In the genomic region with DNA sequence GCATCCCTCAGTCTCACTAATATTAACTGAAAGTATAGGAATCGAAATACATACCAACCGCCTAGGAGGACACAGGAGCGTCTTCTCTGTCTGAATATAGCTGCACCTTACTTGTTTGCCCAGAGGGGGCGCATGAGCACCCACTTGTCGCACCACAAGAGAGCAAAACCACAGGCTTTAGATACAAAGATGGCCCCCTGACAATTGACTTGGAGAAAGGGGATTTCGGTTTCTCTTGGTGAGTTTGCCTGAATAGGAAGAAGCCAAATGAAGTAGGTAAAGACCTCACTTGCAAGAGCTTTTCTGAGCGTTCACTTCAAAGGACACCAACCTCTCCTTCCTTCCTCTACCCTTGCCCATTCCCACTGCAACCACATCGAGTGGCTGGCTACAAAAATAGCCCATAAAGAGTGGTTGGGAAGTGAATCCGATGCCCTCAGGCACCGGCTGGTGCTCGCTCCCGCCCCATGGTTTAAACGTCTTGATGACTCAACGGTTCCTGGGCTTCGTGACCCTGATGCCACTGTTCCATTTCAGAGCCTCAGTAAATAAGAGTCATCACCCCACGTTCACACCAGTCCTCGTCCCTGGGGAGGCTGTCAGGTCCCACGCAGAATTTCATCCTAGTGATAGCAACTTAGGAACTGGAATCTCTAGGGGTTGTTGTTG, we compare ENCODE assay signal across 10 mouse cellular contexts.
DNase-seq lines count a peak whose midpoint lies in the region; ATAC-seq and TF ChIP-seq lines count a peak whose summit lies in the region.
"Had no signal": no experiment of that assay in that cellular context is flagged by ENCODE, and none has a peak within 500 bp of the region (broad histone marks: within the 10 kb centered on the region; RNA-seq: fewer than 3 reads in every experiment).

No protein-coding gene starts in this region.

- peak; percentile 86 for ATAC-seq in granulocyte monocyte progenitor cell, adult 5-6 weeks (replicated peaks; ENCODE audit: poor library complexity, severe bottlenecking)
- no peak for ATAC-seq in stomach, postnatal 0 days (ENCODE audit: low FRiP score, low TSS enrichment)

- DNase-seq in lung, adult 2 months = no peak
- DNase-seq in lung, postnatal 14 days = no peak
- no peak for DNase-seq in stomach, postnatal 0 days (ENCODE audit: low spot score)
- DNase-seq in left cerebral cortex, postnatal 10 days (ENCODE audit: extremely low spot score in 1 of 2, low spot score in 2 of 2) = no peak
- no peak for DNase-seq in cerebellum, postnatal 4 days (ENCODE audit: low spot score in 2 of 2)
- DNase-seq in gastrocnemius, adult 8-10 months (ENCODE audit: low spot score in 2 of 2) = no peak
- DNase-seq: heart, adult 18-20 months had no signal

- intact Hi-C loops in left cerebral cortex, postnatal 10 days (cut with DNase I) = no loop called here

- H3K9ac ChIP-seq in stomach, postnatal 0 days (ENCODE audit: low read length) = no peak overlapping the region
- H3K9ac ChIP-seq: embryonic facial prominence, embryonic 15.5 days had no signal

- 74% methylated on average over 18 of the region's 18 CpGs for WGBS in lung, adult 2 months
- WGBS in stomach, postnatal 0 days = 78% methylated on average over 18 of the region's 18 CpGs

- TF ChIP-seq CTCF in lung, adult 2 months (IDR thresholded peaks at IDR 0.05; ENCODE audit: insufficient read depth, low read length) = peak; percentile 48
- TF ChIP-seq CTCF in E14TG2a.4 (conservative IDR thresholded peaks at IDR 0.05; ENCODE audit: low read length) = peak; percentile 63
- peak; percentile 60 for TF ChIP-seq CTCF in stomach, postnatal 0 days (IDR thresholded peaks at IDR 0.05; ENCODE audit: low read depth)

- H3K4me2 ChIP-seq in stomach, postnatal 0 days (replicated peaks; ENCODE audit: low read depth) = no peak overlapping the region
- H3K4me2 ChIP-seq: embryonic facial prominence, embryonic 15.5 days had no signal

- no peak overlapping the region for H3K27ac ChIP-seq in stomach, postnatal 0 days (replicated peaks)
- H3K27ac ChIP-seq: embryonic facial prominence, embryonic 15.5 days had no signal

- TF ChIP-seq POLR2A in lung, adult 2 months (IDR thresholded peaks at IDR 0.05; ENCODE audit: borderline replicate concordance, extremely low read depth, low read depth, low read length) = no peak

- TF ChIP-seq EP300 in stomach, postnatal 0 days (optimal IDR thresholded peaks at IDR 0.05) = no peak

- H3K4me1 ChIP-seq in lung, adult 2 months (ENCODE audit: control insufficient read depth, insufficient read depth, low read length) = peaks cover 9% of the 10 kb centered on the region
- peaks cover 12% of the 10 kb centered on the region for H3K4me1 ChIP-seq in E14TG2a.4 (replicated peaks; ENCODE audit: low read depth, low read length)
- H3K4me1 ChIP-seq in stomach, postnatal 0 days (replicated peaks; ENCODE audit: control insufficient read depth, insufficient read depth) = no peaks in the 10 kb centered on the region; the same call in none of the 2 replicates

- peaks cover 19% of the 10 kb centered on the region for H3K27me3 ChIP-seq in E14TG2a.4 (ENCODE audit: insufficient read depth, low read length)
- no peaks in the 10 kb centered on the region for H3K27me3 ChIP-seq in stomach, postnatal 0 days (ENCODE audit: control insufficient read depth, insufficient read depth, low read length)
- H3K27me3 ChIP-seq: embryonic facial prominence, embryonic 15.5 days had no signal

- no peaks in the 10 kb centered on the region for H3K9me3 ChIP-seq in E14TG2a.4 (ENCODE audit: low read length)
- H3K9me3 ChIP-seq in stomach, postnatal 0 days (ENCODE audit: control insufficient read depth, low read length) = no peaks in the 10 kb centered on the region
- H3K9me3 ChIP-seq: embryonic facial prominence, embryonic 15.5 days had no signal

- H3K36me3 ChIP-seq in E14TG2a.4 (ENCODE audit: insufficient read depth, low read length) = no peaks in the 10 kb centered on the region
- no peaks in the 10 kb centered on the region for H3K36me3 ChIP-seq in stomach, postnatal 0 days (ENCODE audit: control insufficient read depth, insufficient read depth, low read length)
- H3K36me3 ChIP-seq: embryonic facial prominence, embryonic 15.5 days had no signal

- H3K4me3 ChIP-seq in lung, adult 2 months (replicated peaks; ENCODE audit: extremely low read depth, low read depth, low read length) = no peak overlapping the region
- H3K4me3 ChIP-seq in E14TG2a.4 (replicated peaks; ENCODE audit: low read length) = no peak overlapping the region
- H3K4me3 ChIP-seq in stomach, postnatal 0 days (ENCODE audit: low read depth, low read length) = no peak overlapping the region
- H3K4me3 ChIP-seq: embryonic facial prominence, embryonic 15.5 days had no signal
